Comparison of ENCODE assay signal across 22 mouse cellular contexts in the genomic region with DNA sequence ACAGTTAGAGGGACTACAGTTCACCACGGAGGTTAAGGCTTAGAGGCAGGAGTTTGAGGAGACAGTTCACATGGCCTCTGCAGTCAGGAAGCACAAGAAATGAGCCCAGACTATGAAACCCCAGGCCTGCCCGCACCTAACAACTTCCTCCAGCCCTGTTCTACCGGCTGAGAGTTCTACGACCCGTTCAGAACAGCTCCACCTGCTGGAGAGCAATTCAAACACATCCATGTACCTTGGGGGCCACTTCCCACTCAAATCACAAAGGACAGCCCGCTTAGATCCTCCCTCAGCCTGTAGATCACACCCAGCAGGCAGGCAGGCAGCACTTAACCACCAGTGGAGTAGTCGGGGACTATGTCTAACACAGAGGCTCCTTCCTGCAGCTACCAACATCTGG. TPM values are rescaled to one million over a fixed set of nuclear protein-coding genes. Genes with fewer than 3 reads are reported as not detected.
A peak's percentile ranks its signal among the peaks of the same experiment; 100 is the strongest.
DNase-seq lines count a peak whose midpoint lies in the region; ATAC-seq and TF ChIP-seq lines count a peak whose summit lies in the region.
"Had no signal": no experiment of that assay in that cellular context is flagged by ENCODE, and none has a peak within 500 bp of the region (broad histone marks: within the 10 kb centered on the region; RNA-seq: fewer than 3 reads in every experiment).

No protein-coding gene starts in this region.

- H3K4me1 ChIP-seq in forebrain, postnatal 0 days (ENCODE audit: insufficient read depth): peaks cover 3% of the 10 kb centered on the region; the same call in 1 of the 2 replicates
- H3K4me1 ChIP-seq in forebrain, embryonic 14.5 days (ENCODE audit: control insufficient read depth, insufficient read depth, low read length): peaks cover 10% of the 10 kb centered on the region
- 0 out of 2 replicates have a peak, but pooled peaks cover 7% of the 10 kb centered on the region for H3K4me1 ChIP-seq in midbrain, postnatal 0 days (ENCODE audit: insufficient read depth, low read length)
- 0 out of 2 replicates have a peak, but pooled peaks cover 2% of the 10 kb centered on the region for H3K4me1 ChIP-seq in midbrain, embryonic 11.5 days (ENCODE audit: control insufficient read depth, insufficient read depth, low read length)
- H3K4me1 ChIP-seq in olfactory bulb, adult 2 months (ENCODE audit: control insufficient read depth, insufficient read depth, low read length): peaks cover 14% of the 10 kb centered on the region
- H3K4me1 ChIP-seq: embryonic facial prominence, embryonic 12.5 days; liver, embryonic 15.5 days had no signal

- 73% methylated on average over 7 of the region's 7 CpGs for WGBS in forebrain, postnatal 0 days
- 68% methylated on average over 7 of the region's 7 CpGs for WGBS in forebrain, embryonic 14.5 days
- 68% methylated on average over 7 of the region's 7 CpGs for WGBS in midbrain, postnatal 0 days
- 69% methylated on average over 7 of the region's 7 CpGs for WGBS in midbrain, embryonic 11.5 days
- WGBS in olfactory bulb, adult 2 months: 54% methylated on average over 7 of the region's 7 CpGs

- no peaks in the 10 kb centered on the region for H3K27me3 ChIP-seq in forebrain, postnatal 0 days (ENCODE audit: insufficient read depth, low read length)
- no peaks in the 10 kb centered on the region for H3K27me3 ChIP-seq in forebrain, embryonic 14.5 days (replicated peaks; ENCODE audit: control insufficient read depth, insufficient read depth, low read length)
- H3K27me3 ChIP-seq in midbrain, postnatal 0 days (ENCODE audit: insufficient read depth, low read length): no peaks in the 10 kb centered on the region
- no peaks in the 10 kb centered on the region for H3K27me3 ChIP-seq in midbrain, embryonic 11.5 days (ENCODE audit: control insufficient read depth, insufficient read depth, low read length)
- H3K27me3 ChIP-seq: embryonic facial prominence, embryonic 12.5 days; liver, embryonic 15.5 days; midbrain, embryonic 13.5 days; neural tube, embryonic 15.5 days had no signal

- no peaks in the 10 kb centered on the region for H3K36me3 ChIP-seq in forebrain, postnatal 0 days (ENCODE audit: insufficient read depth)
- peaks cover 15% of the 10 kb centered on the region for H3K36me3 ChIP-seq in forebrain, embryonic 14.5 days (ENCODE audit: control insufficient read depth, insufficient read depth, low read length)
- no peaks in the 10 kb centered on the region for H3K36me3 ChIP-seq in midbrain, postnatal 0 days (ENCODE audit: insufficient read depth, low read length)
- H3K36me3 ChIP-seq in midbrain, embryonic 11.5 days (ENCODE audit: control insufficient read depth, insufficient read depth, low read length): peaks cover 7% of the 10 kb centered on the region
- H3K36me3 ChIP-seq: embryonic facial prominence, embryonic 12.5 days; heart, embryonic 10.5 days; liver, embryonic 15.5 days had no signal

- ATAC-seq in forebrain, postnatal 0 days: no peak
- no peak for ATAC-seq in forebrain, embryonic 14.5 days
- no peak for ATAC-seq in midbrain, postnatal 0 days (ENCODE audit: low FRiP score)
- ATAC-seq in midbrain, embryonic 11.5 days (ENCODE audit: low FRiP score): no peak
- ATAC-seq: midbrain, embryonic 13.5 days had no signal

- H3K27ac ChIP-seq in forebrain, postnatal 0 days (ENCODE audit: low read depth, low read length): no peak overlapping the region
- no peak overlapping the region for H3K27ac ChIP-seq in forebrain, embryonic 14.5 days (ENCODE audit: low read depth, low read length)
- H3K27ac ChIP-seq in layer of hippocampus, adult 2 months: no peak overlapping the region
- no peak overlapping the region for H3K27ac ChIP-seq in midbrain, postnatal 0 days (ENCODE audit: low read depth, low read length)
- no peak overlapping the region for H3K27ac ChIP-seq in midbrain, embryonic 11.5 days (ENCODE audit: low read depth, low read length)
- no peak overlapping the region for H3K27ac ChIP-seq in olfactory bulb, adult 2 months (ENCODE audit: insufficient read depth, low read depth, low read length)
- H3K27ac ChIP-seq: embryonic facial prominence, embryonic 12.5 days; heart, embryonic 10.5 days; hindbrain, embryonic 14.5 days; liver, embryonic 15.5 days; midbrain, embryonic 13.5 days; neural tube, embryonic 15.5 days had no signal

- no peak overlapping the region for H3K9ac ChIP-seq in forebrain, postnatal 0 days
- H3K9ac ChIP-seq in forebrain, embryonic 14.5 days (ENCODE audit: low read length): no peak overlapping the region
- no peak overlapping the region for H3K9ac ChIP-seq in midbrain, postnatal 0 days (replicated peaks; ENCODE audit: low read length, poor library complexity, severe bottlenecking)
- no peak overlapping the region for H3K9ac ChIP-seq in midbrain, embryonic 11.5 days (ENCODE audit: low read length)
- H3K9ac ChIP-seq: embryonic facial prominence, embryonic 12.5 days; hindbrain, embryonic 14.5 days; liver, embryonic 15.5 days; midbrain, embryonic 13.5 days; neural tube, embryonic 15.5 days had no signal

- no peak for DNase-seq in forebrain, postnatal 0 days
- DNase-seq in forebrain, embryonic 14.5 days (ENCODE audit: low spot score): no peak
- DNase-seq in layer of hippocampus, adult 2 months (ENCODE audit: low spot score in 2 of 2): peak in 1 of 2 experiments; percentile 30
- no peak for DNase-seq in layer of hippocampus, adult 8-10 months (ENCODE audit: low spot score in 2 of 2)
- DNase-seq in midbrain, postnatal 0 days (ENCODE audit: low spot score): no peak
- no peak for DNase-seq in midbrain, embryonic 11.5 days (ENCODE audit: low spot score, missing footprints)
- DNase-seq in adrenal gland, postnatal 36 days: no peak
- DNase-seq: adrenal gland, adult 2 months; cerebellum, adult 11-12 months; gastrocnemius, postnatal 25 days; kidney, adult 11 months; layer of hippocampus, postnatal 36 days; left cerebral cortex, postnatal 4 days; thymus, adult 18-20 months had no signal

- no peaks in the 10 kb centered on the region for H3K9me3 ChIP-seq in forebrain, postnatal 0 days (ENCODE audit: low read length)
- H3K9me3 ChIP-seq in forebrain, embryonic 14.5 days (replicated peaks; ENCODE audit: control insufficient read depth, low read length): peaks cover 3% of the 10 kb centered on the region; the same call in 1 of the 2 replicates
- H3K9me3 ChIP-seq in midbrain, postnatal 0 days (ENCODE audit: low read length): no peaks in the 10 kb centered on the region
- no peaks in the 10 kb centered on the region; the same call in 1 of the 2 replicates for H3K9me3 ChIP-seq in midbrain, embryonic 11.5 days (ENCODE audit: control insufficient read depth, low read length)
- H3K9me3 ChIP-seq: heart, embryonic 10.5 days; liver, embryonic 15.5 days; neural tube, embryonic 15.5 days had no signal

- TF ChIP-seq POLR2A in olfactory bulb, adult 2 months (IDR thresholded peaks at IDR 0.05; ENCODE audit: insufficient read depth, low read depth, low read length): no peak

- peak; percentile 42 for TF ChIP-seq CTCF in forebrain, postnatal 0 days (IDR thresholded peaks at IDR 0.05; ENCODE audit: low read depth)
- peak; percentile 64 for TF ChIP-seq CTCF in layer of hippocampus, adult 2 months (conservative IDR thresholded peaks at IDR 0.05)
- TF ChIP-seq CTCF in midbrain, postnatal 0 days (IDR thresholded peaks at IDR 0.05): peak; percentile 34; the same call in 1 of the 2 replicates
- TF ChIP-seq CTCF in olfactory bulb, adult 2 months (IDR thresholded peaks at IDR 0.05; ENCODE audit: insufficient read depth, low read depth, low read length): 0 out of 2 replicates have a peak, but pooled peaks have one; percentile 36

- H3K4me3 ChIP-seq in forebrain, postnatal 0 days (ENCODE audit: low read depth, low read length): no peak overlapping the region
- H3K4me3 ChIP-seq in forebrain, embryonic 14.5 days (ENCODE audit: low read depth, low read length): no peak overlapping the region
- no peak overlapping the region for H3K4me3 ChIP-seq in layer of hippocampus, adult 2 months
- no peak overlapping the region for H3K4me3 ChIP-seq in midbrain, postnatal 0 days (ENCODE audit: low read depth, low read length)
- H3K4me3 ChIP-seq in midbrain, embryonic 11.5 days (ENCODE audit: low read depth, low read length): no peak overlapping the region
- H3K4me3 ChIP-seq in olfactory bulb, adult 2 months (ENCODE audit: insufficient read depth, low read depth, low read length): no peak overlapping the region
- H3K4me3 ChIP-seq: embryonic facial prominence, embryonic 12.5 days; heart, embryonic 10.5 days; liver, embryonic 15.5 days; midbrain, embryonic 13.5 days; myocyte; neural tube, embryonic 15.5 days had no signal

- H3K4me2 ChIP-seq in forebrain, postnatal 0 days (ENCODE audit: low read depth): no peak overlapping the region
- no peak overlapping the region for H3K4me2 ChIP-seq in forebrain, embryonic 14.5 days (ENCODE audit: low read length)
- H3K4me2 ChIP-seq in midbrain, postnatal 0 days (ENCODE audit: low read depth, low read length, poor library complexity, severe bottlenecking): no peak overlapping the region
- H3K4me2 ChIP-seq in midbrain, embryonic 11.5 days: no peak overlapping the region
- H3K4me2 ChIP-seq: embryonic facial prominence, embryonic 12.5 days; hindbrain, embryonic 14.5 days; liver, embryonic 15.5 days; midbrain, embryonic 13.5 days; neural tube, embryonic 15.5 days had no signal

RNA-seq across cellular contexts. Expression of a gene that starts 49.3 kb away (rescaled TPM):
- 7.2 and 12.7 TPM in 2 replicates for total RNA-seq in forebrain, postnatal 0 days (2014; rRNA removed)
- 10.8 and 16.4 TPM in 2 replicates for polyA plus RNA-seq in forebrain, postnatal 0 days (2015; fragmentation: Nextera tagmentation; extraction: Ambion mirVana)
- polyA plus RNA-seq in forebrain, embryonic 14.5 days (2014; fragmentation: Nextera tagmentation; extraction: Ambion mirVana): 20.0 and 28.8 TPM in 2 replicates
- total RNA-seq in layer of hippocampus, adult 2 months (2021): 10 to 100 TPM; 29.4 to 29.9 TPM
- total RNA-seq in layer of hippocampus, adult 8-10 months (2022): 10 to 100 TPM; 24.5 to 35.9 (median 29.7) TPM
- 8.0 and 10.7 TPM in 2 replicates for total RNA-seq in midbrain, postnatal 0 days (2014; rRNA removed)
- 11.2 and 15.4 TPM in 2 replicates for polyA plus RNA-seq in midbrain, postnatal 0 days (2015; fragmentation: Nextera tagmentation; extraction: Ambion mirVana)
- 17.3 and 17.4 TPM in 2 replicates for polyA plus RNA-seq in midbrain, embryonic 11.5 days (2014; fragmentation: Nextera tagmentation; extraction: Ambion mirVana)
- polyA plus RNA-seq in olfactory bulb, adult 2 months (2012; ENCODE audit: insufficient read depth, insufficient read length, low replicate concordance, missing spikeins): not detected in 2 replicates
- 1 to 10 TPM; 1.6 to 1.9 TPM for total RNA-seq in adrenal gland, postnatal 36 days (2021)
